ENCODE assay signal across 32 mouse cellular contexts in the genomic region with DNA sequence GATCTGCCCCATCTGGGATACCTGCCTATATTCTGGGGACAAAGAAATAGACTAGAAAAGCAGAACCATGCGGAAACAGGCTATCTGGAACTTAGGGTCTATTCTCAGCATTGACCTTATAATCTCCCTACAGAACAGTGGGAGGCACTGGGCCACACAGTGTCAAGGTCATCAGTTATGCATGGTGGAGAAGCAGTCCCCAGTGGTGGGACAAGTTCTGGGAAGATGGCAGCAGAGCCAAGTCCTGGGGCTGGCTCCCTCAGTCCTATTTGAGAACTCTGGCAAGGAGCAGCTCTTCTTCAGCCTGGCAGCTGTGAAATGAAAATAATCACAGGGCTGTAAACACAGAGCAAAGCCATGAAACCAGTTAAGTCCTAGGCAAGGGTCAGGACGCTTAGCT. TPM values are rescaled to one million over a fixed set of nuclear protein-coding genes. Genes with fewer than 3 reads are reported as not detected.
"Had no signal": no experiment of that assay in that cellular context is flagged by ENCODE, and none has a peak within 500 bp of the region (broad histone marks: within the 10 kb centered on the region; RNA-seq: fewer than 3 reads in every experiment).

No protein-coding gene starts in this region.

- H3K27me3 ChIP-seq: limb, embryonic 12.5 days; limb, embryonic 13.5 days; limb, embryonic 15.5 days; liver, embryonic 12.5 days; liver, embryonic 13.5 days; liver, embryonic 15.5 days; lung, embryonic 15.5 days; megakaryocyte, embryonic 14.5 days; midbrain, embryonic 12.5 days; midbrain, embryonic 13.5 days; midbrain, embryonic 15.5 days; neural tube, embryonic 12.5 days had no signal

- H3K36me3 ChIP-seq: limb, embryonic 10.5 days; limb, embryonic 12.5 days; limb, embryonic 13.5 days; liver, embryonic 12.5 days; liver, embryonic 13.5 days; liver, embryonic 15.5 days; lung, embryonic 15.5 days; midbrain, embryonic 10.5 days; midbrain, embryonic 12.5 days; midbrain, embryonic 13.5 days; midbrain, embryonic 15.5 days; neural tube, embryonic 12.5 days had no signal

- H3K9ac ChIP-seq: limb, embryonic 12.5 days; limb, embryonic 13.5 days; limb, embryonic 15.5 days; liver, embryonic 12.5 days; liver, embryonic 13.5 days; liver, embryonic 14.5 days; liver, embryonic 15.5 days; liver, postnatal 0 days; lung, embryonic 14.5 days; lung, embryonic 15.5 days; midbrain, embryonic 12.5 days; midbrain, embryonic 13.5 days; midbrain, embryonic 15.5 days; neural tube, embryonic 12.5 days had no signal

- DNase-seq: liver; liver, embryonic 13.5 days; liver, postnatal 0 days; lung, adult 18-20 months; lung, adult 2 months; lung, embryonic 14.5 days; lung, postnatal 10 days; lung, postnatal 14 days; lung, postnatal 36 days; lung, postnatal 4 days; midbrain, embryonic 14.5 days had no signal

- H3K4me3 ChIP-seq: limb, embryonic 10.5 days; limb, embryonic 12.5 days; limb, embryonic 13.5 days; limb, embryonic 15.5 days; liver, embryonic 12.5 days; liver, embryonic 13.5 days; liver, embryonic 15.5 days; lung, embryonic 15.5 days; megakaryocyte, embryonic 14.5 days; midbrain, embryonic 10.5 days; midbrain, embryonic 12.5 days; midbrain, embryonic 13.5 days; midbrain, embryonic 15.5 days; myocyte; neural tube, embryonic 12.5 days had no signal

- H3K9me3 ChIP-seq: limb, embryonic 10.5 days; limb, embryonic 12.5 days; limb, embryonic 13.5 days; limb, embryonic 15.5 days; liver, embryonic 12.5 days; liver, embryonic 13.5 days; liver, embryonic 15.5 days; lung, embryonic 15.5 days; midbrain, embryonic 10.5 days; midbrain, embryonic 12.5 days; midbrain, embryonic 13.5 days; midbrain, embryonic 15.5 days; neural tube, embryonic 12.5 days had no signal

- H3K27ac ChIP-seq: limb, embryonic 12.5 days; limb, embryonic 13.5 days; limb, embryonic 15.5 days; liver, embryonic 12.5 days; liver, embryonic 13.5 days; liver, embryonic 14.5 days; liver, embryonic 15.5 days; lung, embryonic 15.5 days; macrophage; midbrain, embryonic 10.5 days; midbrain, embryonic 12.5 days; midbrain, embryonic 13.5 days; midbrain, embryonic 15.5 days; neural tube, embryonic 12.5 days had no signal

- H3K4me1 ChIP-seq: liver, embryonic 12.5 days; liver, embryonic 13.5 days; liver, embryonic 15.5 days; megakaryocyte, embryonic 14.5 days; midbrain, embryonic 10.5 days; midbrain, embryonic 12.5 days; midbrain, embryonic 13.5 days; midbrain, embryonic 15.5 days; neural tube, embryonic 12.5 days had no signal

RNA-seq across cellular contexts. Expression of gene Ngf, which starts 54.0 kb away (rescaled TPM):
- total RNA-seq: megakaryocyte progenitor cell, adult 5-6 weeks; megakaryocyte, adult 5-6 weeks; megakaryocyte-erythroid progenitor cell, adult 5-6 weeks; monocyte, adult 5-6 weeks had no signal
- polyA plus RNA-seq: liver, embryonic 11.5 days; macrophage had no signal
